Mouse (Mus musculus) right cerebral cortex, postnatal 4 days (tissue): ENCODE measurements around the gene Gm20388.
"Not testable (repeated sequence)": the region's sequence is repeated elsewhere in the genome, so short reads cannot be mapped to it uniquely, and the experiment has no call there.

Source experiments
- DNase-seq: peaks from one replicate; pipeline ENCODE4 v3.0.0-alpha.2; 2022

The Gm20388 gene

DNA sequence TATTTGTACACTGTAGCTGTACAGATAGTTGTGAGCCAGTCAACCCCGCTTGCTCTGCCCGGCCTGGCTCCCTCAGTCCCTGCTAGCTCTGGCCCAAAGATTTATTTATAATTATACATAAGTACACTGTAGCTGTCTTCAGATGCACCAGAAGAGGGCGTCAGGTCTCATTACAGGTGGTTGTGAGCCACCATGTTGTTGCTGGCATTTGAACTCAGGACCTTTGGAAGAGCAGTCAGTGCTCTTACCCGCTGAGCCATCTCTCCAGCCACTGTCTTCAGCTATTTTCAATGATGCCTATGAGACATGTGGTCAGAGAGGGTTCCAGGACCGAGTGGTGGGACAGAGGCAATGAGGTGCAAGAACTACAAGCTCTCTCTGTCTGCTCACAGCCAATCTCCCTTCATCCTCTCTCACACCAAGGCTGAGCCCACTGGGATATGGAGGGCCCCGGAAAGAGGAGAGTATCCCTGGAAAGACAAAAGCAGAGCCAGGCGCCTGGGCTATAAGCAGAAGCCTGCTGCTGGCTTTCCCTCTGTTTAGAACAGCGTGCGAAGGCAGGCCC is 1757.4 kb downstream of the Gm20388 start:
- DNase-seq = not testable (repeated sequence)

DNA sequence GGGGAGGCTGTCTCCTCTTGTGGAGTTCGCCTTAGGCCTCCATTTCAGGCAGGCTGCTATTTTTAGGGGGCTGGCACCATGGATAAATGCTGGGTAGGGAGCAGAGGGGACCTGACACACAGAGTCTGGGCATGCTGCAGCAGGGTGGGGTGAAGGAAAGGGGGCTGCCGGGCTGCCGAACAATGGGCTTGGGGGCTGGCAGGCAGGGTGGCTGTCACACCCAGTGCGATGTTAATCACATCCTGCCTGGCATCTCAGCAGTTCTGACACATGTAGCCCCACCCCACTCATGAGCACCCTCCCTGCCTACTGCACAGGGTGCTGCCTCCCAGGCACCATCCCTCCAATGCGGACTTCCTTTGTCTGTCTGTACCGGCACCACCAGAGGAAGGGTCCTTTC is 1757.9 kb downstream of the Gm20388 start:
- peak; percentile 55 for DNase-seq

DNA sequence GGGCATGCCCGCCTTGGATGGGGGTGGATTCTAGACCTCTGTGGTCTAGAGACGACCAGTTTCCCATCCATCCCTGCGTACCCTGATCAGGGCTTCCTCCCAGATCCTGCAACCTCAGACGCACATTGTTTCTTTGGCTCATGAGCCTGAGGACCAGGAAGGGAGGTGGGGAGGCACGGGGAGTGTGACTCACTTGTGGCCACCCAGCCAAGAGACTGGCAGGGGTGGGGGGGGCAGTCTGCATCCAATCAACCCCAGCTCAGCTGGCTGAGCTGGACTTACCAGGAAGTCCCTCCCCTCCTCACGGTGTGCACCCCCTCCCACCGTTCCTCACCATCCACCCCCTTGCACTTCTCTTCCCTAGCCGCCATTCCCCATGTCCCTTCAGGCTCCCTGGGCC is 1758.6 kb downstream of the Gm20388 start:
- peak; percentile 29 for DNase-seq

GRCm38 (mm10) chr8:121673153-121673552 is 1762.5 kb downstream of the Gm20388 start:
- no peak for DNase-seq

DNA sequence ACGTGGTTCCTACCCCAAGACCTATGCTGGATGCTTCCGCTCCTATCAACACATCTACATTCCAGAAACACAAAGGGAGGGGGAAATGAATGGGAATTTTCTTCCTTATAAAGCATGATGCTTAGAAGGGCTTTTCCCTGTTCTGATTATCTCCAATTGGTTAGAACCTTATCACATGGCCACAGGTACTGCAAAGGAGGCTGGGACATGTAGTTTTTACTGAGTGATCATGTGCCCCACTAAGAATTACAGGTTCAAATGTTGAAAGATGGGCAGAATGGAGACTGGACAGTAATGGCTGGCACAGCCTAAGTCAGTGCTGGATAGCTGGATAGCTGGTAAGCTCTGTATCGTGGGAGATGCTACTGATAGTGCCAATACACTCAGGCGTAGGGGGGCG is 1763.3 kb downstream of the Gm20388 start:
- no peak for DNase-seq

GRCm38 (mm10) chr8:121674524-121674923 is 1763.9 kb downstream of the Gm20388 start:
- no peak for DNase-seq

- no peak for DNase-seq
Measured at GRCm38 (mm10) chr8:121675161-121675560, 1764.5 kb downstream of the Gm20388 start.

DNA sequence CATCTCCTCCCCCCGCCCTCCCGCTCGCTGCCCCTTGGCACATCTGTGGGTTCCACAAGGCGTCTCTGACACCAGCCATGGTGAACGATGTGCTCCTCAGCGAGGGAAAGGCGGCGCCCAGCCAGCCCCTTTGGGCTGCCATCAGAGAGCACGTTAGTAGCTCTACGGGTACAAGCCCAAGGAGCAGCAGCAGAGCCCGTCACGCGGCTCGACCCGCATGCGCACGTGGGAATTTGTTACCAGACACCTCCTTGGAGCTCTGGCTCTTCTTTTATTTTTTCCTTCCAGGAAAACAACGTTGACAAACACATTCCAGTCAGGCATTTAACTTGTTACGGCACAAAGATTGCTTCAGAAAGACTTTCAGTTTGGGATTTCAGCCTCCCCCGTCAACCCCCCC is 1765.1 kb downstream of the Gm20388 start:
- no peak for DNase-seq

GRCm38 (mm10) chr8:121678696-121679095 is 1768.1 kb downstream of the Gm20388 start:
- no peak for DNase-seq

- DNase-seq = no peak
Measured at GRCm38 (mm10) chr8:121680896-121681295, 1770.3 kb downstream of the Gm20388 start.

GRCm38 (mm10) chr8:121681457-121681856 is 1770.8 kb downstream of the Gm20388 start:
- no peak for DNase-seq

- DNase-seq = no peak
Measured at GRCm38 (mm10) chr8:121683083-121683832, 1772.6 kb downstream of the Gm20388 start.

DNA sequence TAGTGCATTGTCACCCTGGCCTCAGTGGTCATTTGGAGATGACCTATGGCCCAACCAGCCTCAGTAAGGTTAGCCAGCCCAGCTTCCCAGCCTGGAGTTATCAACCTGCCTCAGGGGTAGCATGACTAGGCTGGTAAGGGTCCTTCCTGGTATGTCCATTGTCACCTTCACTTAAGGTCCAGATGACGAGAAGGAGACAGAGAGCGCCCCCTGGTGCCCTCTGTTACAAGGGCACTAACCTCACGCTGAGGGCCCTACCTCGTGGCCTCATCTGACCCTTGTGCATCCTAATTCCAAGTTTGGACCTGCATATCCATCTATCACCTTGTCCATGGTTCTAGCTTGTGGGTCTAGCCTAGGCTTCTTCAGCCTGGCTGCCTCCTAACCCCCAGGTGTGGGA is 1774.8 kb downstream of the Gm20388 start:
- peak; percentile 56 for DNase-seq

- DNase-seq = peak; percentile 57
Measured at GRCm38 (mm10) chr8:121687455-121688161, 1777.0 kb downstream of the Gm20388 start.

GRCm38 (mm10) chr8:121688496-121688895 is 1777.9 kb downstream of the Gm20388 start:
- DNase-seq = no peak

DNA sequence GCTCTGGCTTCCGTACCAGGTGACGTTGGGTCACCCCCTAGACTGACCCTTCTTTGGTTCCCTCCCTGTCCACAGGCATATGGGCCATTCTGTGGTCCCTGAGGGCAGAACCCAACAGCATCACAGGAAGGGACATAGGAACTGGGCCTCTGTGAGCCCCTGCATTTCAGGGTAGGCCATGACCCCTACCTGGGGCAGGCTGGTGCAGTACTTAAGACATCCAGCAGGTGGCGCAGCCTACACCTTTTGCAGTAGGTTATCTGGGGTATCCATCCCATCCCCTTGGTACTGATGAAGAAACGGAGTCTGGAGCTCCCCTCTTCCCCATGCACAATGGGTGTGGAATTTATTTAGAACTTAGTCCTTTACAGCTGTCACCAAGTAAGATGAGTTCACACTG is 1783.8 kb downstream of the Gm20388 start:
- peak; percentile 49 for DNase-seq

DNA sequence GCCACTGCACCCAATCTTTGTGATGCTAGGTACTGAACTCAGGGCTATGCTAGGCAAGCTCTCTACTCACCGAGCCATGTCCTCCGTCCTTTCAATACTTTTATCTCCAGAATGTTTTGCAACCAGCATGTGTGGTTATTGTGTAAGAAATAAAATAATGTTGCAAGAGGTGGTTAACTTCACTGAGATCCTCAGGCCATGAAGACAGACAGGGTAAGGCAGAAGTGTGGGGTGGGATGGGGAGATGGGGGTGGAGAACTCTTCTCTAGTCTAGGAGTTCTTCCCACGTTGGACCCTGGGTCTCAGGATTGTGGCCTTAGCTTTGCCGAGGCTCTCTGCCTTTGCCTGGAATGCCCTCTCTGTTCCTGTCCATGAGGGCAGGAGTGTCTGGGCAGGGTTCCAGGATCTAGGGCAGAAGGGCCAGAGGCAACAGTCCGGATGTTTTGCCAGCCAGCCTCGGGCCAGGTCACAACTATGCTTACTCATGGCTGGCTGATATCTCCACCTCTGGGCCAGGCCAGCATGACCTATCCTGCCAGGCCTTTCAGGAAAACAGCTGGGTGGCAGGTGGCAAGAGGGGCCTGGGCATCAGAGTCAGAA is 1785.0 kb downstream of the Gm20388 start:
- DNase-seq = no peak

DNA sequence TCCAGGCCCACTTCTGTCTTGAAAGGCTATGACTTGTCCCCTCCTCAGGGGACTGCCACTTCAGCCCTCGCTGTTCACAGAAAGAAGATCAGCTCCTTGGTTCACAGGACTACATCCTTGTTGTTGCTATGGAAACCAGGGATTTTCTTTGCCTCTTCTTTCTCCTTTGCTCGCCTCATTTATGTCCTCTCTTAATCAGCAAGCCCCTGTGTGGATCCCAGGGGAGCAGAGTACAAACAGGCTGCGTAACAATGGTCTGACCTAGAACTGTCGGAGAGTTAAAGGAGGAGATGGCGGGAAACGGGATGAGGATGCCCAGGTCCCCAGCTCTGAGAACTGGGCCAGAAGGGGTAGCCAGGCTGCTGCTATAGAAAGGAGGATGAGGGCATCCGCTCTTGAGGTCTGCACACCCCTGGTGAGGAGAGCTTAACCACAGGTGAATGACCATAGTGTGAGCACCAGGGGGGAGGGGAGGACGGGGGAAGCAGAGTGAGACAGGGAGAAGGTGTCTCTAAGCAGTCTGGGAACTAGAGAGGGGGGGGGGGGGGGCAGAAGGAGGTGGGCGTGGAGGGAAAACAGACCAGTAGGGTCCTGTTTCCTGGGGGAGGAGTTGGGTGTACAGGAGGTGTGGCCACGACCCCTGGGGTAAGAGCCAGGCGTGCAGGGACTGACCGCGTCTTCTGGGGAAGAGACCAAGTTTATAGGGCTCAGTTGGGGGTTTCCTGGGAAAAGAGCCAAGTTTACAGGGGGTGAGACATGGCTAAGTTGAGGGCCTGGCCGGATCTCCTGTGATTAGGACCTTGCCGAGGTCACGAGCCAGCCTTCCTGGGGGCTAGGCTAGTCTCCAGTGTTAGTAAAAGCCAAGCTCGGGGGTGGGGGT is 1787.3 kb downstream of the Gm20388 start:
- no peak for DNase-seq

GRCm38 (mm10) chr8:121698615-121699101 is 1788.0 kb downstream of the Gm20388 start:
- DNase-seq = no peak

- DNase-seq = no peak
Measured at GRCm38 (mm10) chr8:121699936-121700335, 1789.3 kb downstream of the Gm20388 start.

- DNase-seq = no peak
Measured at GRCm38 (mm10) chr8:121705174-121705573, 1794.5 kb downstream of the Gm20388 start.

DNA sequence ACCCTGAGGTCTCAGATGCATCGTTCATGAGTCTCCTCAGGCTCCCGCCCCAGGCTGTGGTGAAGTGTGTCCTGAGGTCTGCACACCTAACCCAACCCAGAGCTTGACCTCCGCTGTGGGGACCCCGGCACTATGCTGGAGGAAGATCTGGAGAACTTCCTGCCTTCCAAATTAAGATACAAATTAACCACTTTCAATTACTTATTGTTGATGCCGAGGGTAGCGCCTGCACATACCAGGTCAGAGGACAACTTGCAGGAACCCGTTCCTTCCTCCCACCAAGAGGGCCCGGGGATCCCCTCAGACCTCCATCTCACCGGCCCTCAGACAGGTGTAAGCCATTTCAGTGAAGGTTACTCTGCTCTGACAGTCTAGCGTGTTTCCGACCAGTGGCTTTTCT is 1796.3 kb downstream of the Gm20388 start:
- DNase-seq = no peak
